Mouse (Mus musculus) lung, postnatal 14 days (tissue): ENCODE measurements around the gene Jmjd8.

Experiments used
- DNase-seq: peaks from one replicate; pipeline ENCODE4 v3.0.0; 2021

Gene Jmjd8

GRCm38 (mm10) chr17:25833291-25833663 lies 4.6 kb downstream of the Jmjd8 start, which contains the start of gene Stub1:
Gene Stub1, minus strand, starts transcription at chr17:25833404.
- DNase-seq: peak; percentile 89

GRCm38 (mm10) chr17:25833961-25834594 lies 5.4 kb downstream of the Jmjd8 start:
- no peak for DNase-seq

- DNase-seq: no peak
Measured at GRCm38 (mm10) chr17:25834595-25835222, 6.0 kb downstream of the Jmjd8 start.

GRCm38 (mm10) chr17:25835301-25835700 lies 6.6 kb downstream of the Jmjd8 start:
- DNase-seq: no peak

GRCm38 (mm10) chr17:25835816-25836215 lies 7.1 kb downstream of the Jmjd8 start:
- DNase-seq: no peak

GRCm38 (mm10) chr17:25836397-25837075 lies 7.9 kb downstream of the Jmjd8 start:
- no peak for DNase-seq

GRCm38 (mm10) chr17:25837076-25837410 lies 8.4 kb downstream of the Jmjd8 start, which contains the start of gene Rhbdl1:
Gene Rhbdl1, minus strand, starts transcription at chr17:25837295.
- DNase-seq: peak; percentile 57

- DNase-seq: no peak
Measured at GRCm38 (mm10) chr17:25837533-25837932, 8.9 kb downstream of the Jmjd8 start.

GRCm38 (mm10) chr17:25838904-25839303 lies 10.2 kb downstream of the Jmjd8 start:
- DNase-seq: no peak

- DNase-seq: no peak
Measured at GRCm38 (mm10) chr17:25839455-25840235, 11.0 kb downstream of the Jmjd8 start.

GRCm38 (mm10) chr17:25840519-25840918 lies 11.9 kb downstream of the Jmjd8 start:
- DNase-seq: no peak

- no peak for DNase-seq
Measured at GRCm38 (mm10) chr17:25841117-25841880, 12.6 kb downstream of the Jmjd8 start, which contains the start of gene Gm20683. Gene Gm20683, minus strand, starts transcription at chr17:25841763.

- DNase-seq: no peak
Measured at GRCm38 (mm10) chr17:25842509-25842908, 13.8 kb downstream of the Jmjd8 start.

GRCm38 (mm10) chr17:25843122-25843521 lies 14.5 kb downstream of the Jmjd8 start:
- no peak for DNase-seq

GRCm38 (mm10) chr17:25843636-25844395 lies 15.1 kb downstream of the Jmjd8 start:
- DNase-seq: no peak

GRCm38 (mm10) chr17:25844396-25844901 lies 15.8 kb downstream of the Jmjd8 start, which contains the start of gene Rhot2:
Gene Rhot2, minus strand, starts transcription at chr17:25844851.
- DNase-seq: peak; percentile 96

GRCm38 (mm10) chr17:25860229-25860628 lies 31.6 kb downstream of the Jmjd8 start:
- no peak for DNase-seq

GRCm38 (mm10) chr17:25860832-25861703 lies 32.4 kb downstream of the Jmjd8 start, which contains the start of gene Wdr90:
Gene Wdr90, minus strand, starts transcription at chr17:25861501.
- DNase-seq: peak; percentile 91

- DNase-seq: no peak
Measured at GRCm38 (mm10) chr17:25861704-25862612, 33.3 kb downstream of the Jmjd8 start.
